Mouse (Mus musculus) thymus, postnatal 10 days (tissue): ENCODE results near the gene Gm3448.
"Not testable (repeated sequence)": the region's sequence is repeated elsewhere in the genome, so short reads cannot be mapped to it uniquely, and the experiment has no call there.

Experiments used
- DNase-seq, 2 experiments: peaks; one replicate each; pipeline ENCODE4 v3.0.0; 2021; ENCODE audit warnings: low spot score in 2 of 2

Gene Gm3448

DNA sequence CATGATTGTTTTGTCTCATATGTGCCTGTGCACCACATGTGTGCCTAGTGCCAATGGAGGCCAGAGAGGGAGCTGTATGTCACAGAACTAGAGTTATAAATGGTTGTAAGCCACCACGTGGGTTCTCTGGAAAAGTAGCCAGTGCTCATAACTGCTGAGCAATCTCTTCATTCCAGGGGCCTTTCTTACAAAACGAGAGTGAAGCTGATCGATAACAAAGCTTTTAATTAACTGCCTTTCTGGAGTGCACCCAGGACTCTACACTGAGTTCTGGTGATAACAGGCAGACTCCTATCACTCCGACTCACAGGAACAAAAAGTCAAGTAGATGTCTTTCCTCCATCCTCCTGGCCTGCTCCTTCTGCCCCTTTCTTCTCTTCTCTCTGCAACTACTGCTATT lies 9.9 kb downstream of the Gm3448 start:
- DNase-seq, result not testable (repeated sequence)

DNA sequence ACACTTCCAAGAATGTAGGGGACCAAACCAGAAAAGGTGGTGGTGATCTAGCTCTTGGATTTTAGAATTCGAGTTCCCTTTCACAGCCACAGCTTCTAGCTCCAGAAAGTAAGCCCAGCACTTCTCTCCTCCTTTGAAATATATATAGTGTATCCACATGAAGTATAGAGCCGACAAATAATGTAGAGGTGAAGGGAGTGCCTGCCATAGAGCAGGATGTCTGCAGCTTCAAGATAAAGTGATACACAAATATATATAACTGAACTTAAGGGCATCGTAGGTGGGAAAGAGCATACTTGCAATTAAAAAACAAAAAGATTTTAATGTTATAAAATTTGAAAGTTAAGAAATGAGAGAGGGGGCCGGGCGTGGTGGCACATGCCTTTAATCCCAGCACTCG lies 15.8 kb downstream of the Gm3448 start:
- not testable (repeated sequence) for DNase-seq

DNA sequence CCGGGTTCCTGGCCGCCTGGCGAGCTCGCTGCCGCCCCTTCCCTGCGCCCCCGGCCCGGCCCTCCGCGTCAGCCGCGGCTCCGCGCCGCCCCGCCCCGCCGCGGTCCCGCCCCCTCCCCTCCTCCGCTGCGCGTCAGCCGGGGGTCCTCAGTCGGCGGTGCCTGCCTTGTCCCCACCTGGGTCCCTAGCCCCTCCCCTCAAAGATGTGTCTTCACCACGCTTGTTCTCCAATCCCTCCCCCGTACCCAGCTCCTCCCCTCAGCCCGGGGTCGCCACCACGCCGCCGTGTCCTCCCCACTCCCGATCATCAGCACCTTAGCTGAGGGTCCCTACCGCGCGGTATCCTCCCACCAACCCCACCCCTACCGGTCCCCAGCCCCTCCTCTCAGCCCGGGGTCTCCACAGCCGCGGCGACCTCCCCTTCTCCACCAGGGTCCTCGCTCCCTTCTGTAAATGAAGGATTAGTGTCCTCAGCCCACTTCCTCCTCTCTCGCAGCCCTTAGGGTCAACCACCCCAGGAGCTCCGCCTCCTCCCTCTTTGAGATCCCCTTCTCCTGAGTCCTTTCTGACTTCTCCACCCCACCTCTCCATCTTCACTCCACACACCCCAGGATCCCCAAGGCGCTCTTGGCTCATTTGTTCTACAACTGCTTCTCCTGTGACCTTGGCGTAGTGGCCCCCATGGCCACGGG lies 16.7 kb downstream of the Gm3448 start:
- not testable (repeated sequence) for DNase-seq

DNA sequence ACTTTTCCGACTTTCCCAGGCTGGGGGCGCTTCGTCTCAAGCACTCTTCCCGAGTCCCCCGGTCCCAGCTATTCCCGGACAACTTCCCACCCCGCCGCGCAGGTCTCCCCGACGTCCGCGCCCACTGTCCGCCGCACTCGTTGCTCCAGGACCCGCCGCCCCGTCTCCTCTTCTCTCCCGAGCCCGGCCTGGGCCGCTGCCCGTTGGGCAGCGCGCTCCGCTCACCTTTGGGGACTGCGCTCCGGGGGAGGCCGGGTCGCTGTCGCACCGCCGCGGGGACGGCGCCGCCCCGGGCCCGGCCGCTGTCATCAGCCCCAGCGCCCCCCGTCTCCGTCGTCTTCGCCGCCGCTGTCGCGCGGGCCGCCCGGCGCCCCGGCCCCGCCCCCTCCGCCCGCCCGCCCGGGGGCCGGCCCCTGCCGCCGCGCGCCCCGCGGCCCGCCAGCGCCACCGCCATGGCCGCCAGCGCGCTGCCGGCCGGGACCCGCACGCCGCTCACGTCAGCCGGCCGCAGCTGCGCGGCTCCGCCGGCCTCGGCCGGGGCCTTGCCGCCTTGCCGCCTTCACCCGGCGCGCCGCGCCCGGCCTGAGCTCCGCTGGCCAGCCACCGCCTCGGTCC lies 17.4 kb downstream of the Gm3448 start:
- not testable (repeated sequence) for DNase-seq

DNA sequence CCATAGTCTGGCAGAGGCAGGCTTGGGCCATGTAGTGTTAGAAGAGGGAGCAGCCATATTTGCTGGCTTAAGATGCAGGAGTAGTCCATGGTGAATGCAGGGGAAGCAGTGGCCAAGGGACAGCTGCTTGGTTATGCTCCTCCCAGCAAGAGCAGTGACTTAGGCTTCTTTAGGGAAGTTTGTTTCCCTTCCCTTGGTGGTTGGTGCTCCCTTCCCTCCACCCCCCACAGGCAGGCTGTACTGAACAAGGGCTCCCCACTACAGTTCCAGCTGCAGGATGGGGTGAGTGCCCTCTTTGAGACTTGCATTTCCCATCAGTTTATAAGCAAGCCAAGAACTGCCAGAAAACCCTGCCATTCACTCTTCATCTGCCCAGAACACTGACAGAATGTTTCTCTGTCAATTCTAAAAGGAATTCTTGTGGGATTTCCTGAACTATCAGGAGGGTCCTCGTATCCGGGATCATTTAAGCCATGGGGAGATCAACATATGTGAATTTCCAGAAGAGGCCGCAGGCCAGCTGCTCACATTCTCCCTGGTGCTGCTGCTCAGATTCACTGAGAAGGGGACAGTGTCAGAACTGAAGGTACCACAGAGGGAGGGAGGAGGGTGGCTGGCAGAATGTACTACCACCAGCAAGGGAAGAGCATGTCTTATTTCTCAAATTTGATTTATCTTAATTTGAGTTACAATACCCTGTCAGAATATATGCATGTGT lies 19.7 kb downstream of the Gm3448 start:
- peak; percentile 2 for DNase-seq

DNA sequence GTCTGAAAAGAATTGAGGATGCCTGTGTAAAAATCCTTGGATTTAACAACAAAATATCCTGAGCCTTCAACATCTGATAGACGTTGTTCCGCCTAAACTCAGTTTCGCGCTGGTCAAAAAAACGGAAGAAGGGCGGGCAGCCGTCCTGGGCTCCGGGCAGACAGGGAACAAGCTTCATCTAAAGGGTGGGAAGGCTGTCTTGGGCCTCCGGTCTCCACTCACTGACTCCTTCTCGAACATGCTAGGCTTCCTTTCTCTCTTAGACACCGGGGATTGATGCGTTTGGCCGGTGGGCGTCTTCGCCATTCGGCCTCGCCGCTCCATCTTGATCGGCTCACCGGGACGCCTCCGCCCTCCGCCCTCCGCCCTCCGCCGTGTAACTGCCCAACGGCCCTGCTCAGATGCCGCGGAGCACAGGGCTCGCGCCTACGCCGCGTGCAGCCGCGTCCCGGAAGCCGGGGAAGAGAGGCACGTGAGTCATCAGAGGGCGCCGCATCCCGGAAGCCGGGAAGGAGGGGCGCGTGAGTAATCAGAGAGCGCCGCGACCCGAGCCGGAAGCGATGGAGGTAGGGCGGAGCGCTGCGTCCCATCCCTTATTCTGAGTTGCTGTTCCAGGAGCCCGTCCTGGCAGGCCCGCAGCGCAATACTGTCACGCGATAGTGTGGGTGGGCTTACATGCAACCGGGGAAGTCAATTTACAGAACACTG lies 31.5 kb downstream of the Gm3448 start, which contains the start of gene Gm3435:
TSS of gene Gm3435 (plus strand) at position 471 of the 708 bp plus-strand sequence.
- DNase-seq, result not testable (repeated sequence)

DNA sequence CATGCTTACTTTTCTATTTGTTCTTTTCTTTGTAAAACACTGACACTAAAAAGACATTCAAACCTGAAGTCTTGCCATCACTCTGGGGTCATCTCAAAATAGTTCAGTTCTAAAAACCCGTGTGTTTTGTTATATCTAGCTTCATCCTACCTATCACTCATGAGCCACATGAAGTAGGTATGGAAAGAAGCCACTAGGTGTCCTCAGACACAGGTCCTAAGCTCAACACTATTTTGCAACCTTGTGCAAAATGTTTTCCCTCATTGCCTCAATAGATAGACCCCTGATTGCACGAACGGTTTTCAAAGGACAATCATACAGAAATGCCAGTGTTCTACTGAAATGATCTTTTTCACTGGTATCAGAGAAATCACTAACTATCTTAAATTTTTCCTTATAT lies 32.2 kb downstream of the Gm3448 start:
- DNase-seq, result not testable (repeated sequence)

DNA sequence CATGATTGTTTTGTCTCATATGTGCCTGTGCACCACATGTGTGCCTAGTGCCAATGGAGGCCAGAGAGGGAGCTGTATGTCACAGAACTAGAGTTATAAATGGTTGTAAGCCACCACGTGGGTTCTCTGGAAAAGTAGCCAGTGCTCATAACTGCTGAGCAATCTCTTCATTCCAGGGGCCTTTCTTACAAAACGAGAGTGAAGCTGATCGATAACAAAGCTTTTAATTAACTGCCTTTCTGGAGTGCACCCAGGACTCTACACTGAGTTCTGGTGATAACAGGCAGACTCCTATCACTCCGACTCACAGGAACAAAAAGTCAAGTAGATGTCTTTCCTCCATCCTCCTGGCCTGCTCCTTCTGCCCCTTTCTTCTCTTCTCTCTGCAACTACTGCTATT lies 41.3 kb downstream of the Gm3448 start:
- DNase-seq, result not testable (repeated sequence)

DNA sequence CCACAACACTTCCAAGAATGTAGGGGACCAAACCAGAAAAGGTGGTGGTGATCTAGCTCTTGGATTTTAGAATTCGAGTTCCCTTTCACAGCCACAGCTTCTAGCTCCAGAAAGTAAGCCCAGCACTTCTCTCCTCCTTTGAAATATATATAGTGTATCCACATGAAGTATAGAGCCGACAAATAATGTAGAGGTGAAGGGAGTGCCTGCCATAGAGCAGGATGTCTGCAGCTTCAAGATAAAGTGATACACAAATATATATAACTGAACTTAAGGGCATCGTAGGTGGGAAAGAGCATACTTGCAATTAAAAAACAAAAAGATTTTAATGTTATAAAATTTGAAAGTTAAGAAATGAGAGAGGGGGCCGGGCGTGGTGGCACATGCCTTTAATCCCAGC lies 47.2 kb downstream of the Gm3448 start:
- not testable (repeated sequence) for DNase-seq

DNA sequence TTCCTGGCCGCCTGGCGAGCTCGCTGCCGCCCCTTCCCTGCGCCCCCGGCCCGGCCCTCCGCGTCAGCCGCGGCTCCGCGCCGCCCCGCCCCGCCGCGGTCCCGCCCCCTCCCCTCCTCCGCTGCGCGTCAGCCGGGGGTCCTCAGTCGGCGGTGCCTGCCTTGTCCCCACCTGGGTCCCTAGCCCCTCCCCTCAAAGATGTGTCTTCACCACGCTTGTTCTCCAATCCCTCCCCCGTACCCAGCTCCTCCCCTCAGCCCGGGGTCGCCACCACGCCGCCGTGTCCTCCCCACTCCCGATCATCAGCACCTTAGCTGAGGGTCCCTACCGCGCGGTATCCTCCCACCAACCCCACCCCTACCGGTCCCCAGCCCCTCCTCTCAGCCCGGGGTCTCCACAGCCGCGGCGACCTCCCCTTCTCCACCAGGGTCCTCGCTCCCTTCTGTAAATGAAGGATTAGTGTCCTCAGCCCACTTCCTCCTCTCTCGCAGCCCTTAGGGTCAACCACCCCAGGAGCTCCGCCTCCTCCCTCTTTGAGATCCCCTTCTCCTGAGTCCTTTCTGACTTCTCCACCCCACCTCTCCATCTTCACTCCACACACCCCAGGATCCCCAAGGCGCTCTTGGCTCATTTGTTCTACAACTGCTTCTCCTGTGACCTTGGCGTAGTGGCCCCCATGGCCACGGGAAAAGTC lies 48.1 kb downstream of the Gm3448 start:
- not testable (repeated sequence) for DNase-seq

DNA sequence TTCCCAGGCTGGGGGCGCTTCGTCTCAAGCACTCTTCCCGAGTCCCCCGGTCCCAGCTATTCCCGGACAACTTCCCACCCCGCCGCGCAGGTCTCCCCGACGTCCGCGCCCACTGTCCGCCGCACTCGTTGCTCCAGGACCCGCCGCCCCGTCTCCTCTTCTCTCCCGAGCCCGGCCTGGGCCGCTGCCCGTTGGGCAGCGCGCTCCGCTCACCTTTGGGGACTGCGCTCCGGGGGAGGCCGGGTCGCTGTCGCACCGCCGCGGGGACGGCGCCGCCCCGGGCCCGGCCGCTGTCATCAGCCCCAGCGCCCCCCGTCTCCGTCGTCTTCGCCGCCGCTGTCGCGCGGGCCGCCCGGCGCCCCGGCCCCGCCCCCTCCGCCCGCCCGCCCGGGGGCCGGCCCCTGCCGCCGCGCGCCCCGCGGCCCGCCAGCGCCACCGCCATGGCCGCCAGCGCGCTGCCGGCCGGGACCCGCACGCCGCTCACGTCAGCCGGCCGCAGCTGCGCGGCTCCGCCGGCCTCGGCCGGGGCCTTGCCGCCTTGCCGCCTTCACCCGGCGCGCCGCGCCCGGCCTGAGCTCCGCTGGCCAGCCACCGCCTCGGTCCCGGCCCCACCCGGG lies 48.7 kb downstream of the Gm3448 start:
- DNase-seq, result not testable (repeated sequence)

DNA sequence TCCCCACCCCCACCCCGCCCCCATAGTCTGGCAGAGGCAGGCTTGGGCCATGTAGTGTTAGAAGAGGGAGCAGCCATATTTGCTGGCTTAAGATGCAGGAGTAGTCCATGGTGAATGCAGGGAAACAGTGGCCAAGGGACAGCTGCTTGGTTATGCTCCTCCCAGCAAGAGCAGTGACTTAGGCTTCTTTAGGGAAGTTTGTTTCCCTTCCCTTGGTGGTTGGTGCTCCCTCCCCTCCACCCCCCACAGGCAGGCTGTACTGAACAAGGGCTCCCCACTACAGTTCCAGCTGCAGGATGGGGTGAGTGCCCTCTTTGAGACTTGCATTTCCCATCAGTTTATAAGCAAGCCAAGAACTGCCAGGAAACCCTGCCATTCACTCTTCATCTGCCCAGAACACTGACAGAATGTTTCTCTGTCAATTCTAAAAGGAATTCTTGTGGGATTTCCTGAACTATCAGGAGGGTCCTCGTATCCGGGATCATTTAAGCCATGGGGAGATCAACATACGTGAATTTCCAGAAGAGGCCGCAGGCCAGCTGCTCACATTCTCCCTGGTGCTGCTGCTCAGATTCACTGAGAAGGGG lies 51.1 kb downstream of the Gm3448 start:
- DNase-seq, result not testable (repeated sequence)

DNA sequence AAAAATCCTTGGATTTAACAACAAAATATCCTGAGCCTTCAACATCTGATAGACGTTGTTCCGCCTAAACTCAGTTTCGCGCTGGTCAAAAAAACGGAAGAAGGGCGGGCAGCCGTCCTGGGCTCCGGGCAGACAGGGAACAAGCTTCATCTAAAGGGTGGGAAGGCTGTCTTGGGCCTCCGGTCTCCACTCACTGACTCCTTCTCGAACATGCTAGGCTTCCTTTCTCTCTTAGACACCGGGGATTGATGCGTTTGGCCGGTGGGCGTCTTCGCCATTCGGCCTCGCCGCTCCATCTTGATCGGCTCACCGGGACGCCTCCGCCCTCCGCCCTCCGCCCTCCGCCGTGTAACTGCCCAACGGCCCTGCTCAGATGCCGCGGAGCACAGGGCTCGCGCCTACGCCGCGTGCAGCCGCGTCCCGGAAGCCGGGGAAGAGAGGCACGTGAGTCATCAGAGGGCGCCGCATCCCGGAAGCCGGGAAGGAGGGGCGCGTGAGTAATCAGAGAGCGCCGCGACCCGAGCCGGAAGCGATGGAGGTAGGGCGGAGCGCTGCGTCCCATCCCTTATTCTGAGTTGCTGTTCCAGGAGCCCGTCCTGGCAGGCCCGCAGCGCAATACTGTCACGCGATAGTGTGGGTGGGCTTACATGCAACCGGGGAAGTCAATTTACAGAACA lies 62.8 kb downstream of the Gm3448 start, which contains the start of the genes 9030025P20Rik and Gm3417:
TSS of gene 9030025P20Rik (plus strand) at position 107 of the 677 bp plus-strand sequence.
TSS of gene Gm3417 (minus strand) at position 429 of the 677 bp plus-strand sequence.
- not testable (repeated sequence) for DNase-seq

DNA sequence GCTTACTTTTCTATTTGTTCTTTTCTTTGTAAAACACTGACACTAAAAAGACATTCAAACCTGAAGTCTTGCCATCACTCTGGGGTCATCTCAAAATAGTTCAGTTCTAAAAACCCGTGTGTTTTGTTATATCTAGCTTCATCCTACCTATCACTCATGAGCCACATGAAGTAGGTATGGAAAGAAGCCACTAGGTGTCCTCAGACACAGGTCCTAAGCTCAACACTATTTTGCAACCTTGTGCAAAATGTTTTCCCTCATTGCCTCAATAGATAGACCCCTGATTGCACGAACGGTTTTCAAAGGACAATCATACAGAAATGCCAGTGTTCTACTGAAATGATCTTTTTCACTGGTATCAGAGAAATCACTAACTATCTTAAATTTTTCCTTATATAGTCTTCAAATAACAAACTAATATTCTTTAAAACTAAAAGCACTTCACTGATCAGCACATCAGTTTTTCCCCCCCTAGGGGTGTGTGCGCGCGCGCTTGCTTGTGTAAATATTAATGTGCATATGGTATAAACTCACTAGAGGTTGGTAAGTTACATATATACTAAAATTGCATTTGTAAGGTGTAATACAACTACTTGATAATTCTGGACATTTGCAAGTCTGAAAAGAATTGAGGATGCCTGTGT lies 63.5 kb downstream of the Gm3448 start:
- not testable (repeated sequence) for DNase-seq

DNA sequence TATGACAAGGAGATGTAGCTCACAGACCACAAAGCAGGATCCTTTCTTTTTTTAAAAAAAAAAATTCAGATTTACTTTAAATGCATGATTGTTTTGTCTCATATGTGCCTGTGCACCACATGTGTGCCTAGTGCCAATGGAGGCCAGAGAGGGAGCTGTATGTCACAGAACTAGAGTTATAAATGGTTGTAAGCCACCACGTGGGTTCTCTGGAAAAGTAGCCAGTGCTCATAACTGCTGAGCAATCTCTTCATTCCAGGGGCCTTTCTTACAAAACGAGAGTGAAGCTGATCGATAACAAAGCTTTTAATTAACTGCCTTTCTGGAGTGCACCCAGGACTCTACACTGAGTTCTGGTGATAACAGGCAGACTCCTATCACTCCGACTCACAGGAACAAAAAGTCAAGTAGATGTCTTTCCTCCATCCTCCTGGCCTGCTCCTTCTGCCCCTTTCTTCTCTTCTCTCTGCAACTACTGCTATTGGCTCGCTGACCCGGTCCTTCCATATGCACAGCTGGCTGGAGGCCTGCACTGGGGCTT lies 72.9 kb downstream of the Gm3448 start:
- DNase-seq, result not testable (repeated sequence)

DNA sequence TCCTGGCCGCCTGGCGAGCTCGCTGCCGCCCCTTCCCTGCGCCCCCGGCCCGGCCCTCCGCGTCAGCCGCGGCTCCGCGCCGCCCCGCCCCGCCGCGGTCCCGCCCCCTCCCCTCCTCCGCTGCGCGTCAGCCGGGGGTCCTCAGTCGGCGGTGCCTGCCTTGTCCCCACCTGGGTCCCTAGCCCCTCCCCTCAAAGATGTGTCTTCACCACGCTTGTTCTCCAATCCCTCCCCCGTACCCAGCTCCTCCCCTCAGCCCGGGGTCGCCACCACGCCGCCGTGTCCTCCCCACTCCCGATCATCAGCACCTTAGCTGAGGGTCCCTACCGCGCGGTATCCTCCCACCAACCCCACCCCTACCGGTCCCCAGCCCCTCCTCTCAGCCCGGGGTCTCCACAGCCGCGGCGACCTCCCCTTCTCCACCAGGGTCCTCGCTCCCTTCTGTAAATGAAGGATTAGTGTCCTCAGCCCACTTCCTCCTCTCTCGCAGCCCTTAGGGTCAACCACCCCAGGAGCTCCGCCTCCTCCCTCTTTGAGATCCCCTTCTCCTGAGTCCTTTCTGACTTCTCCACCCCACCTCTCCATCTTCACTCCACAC lies 79.7 kb downstream of the Gm3448 start:
- not testable (repeated sequence) for DNase-seq

DNA sequence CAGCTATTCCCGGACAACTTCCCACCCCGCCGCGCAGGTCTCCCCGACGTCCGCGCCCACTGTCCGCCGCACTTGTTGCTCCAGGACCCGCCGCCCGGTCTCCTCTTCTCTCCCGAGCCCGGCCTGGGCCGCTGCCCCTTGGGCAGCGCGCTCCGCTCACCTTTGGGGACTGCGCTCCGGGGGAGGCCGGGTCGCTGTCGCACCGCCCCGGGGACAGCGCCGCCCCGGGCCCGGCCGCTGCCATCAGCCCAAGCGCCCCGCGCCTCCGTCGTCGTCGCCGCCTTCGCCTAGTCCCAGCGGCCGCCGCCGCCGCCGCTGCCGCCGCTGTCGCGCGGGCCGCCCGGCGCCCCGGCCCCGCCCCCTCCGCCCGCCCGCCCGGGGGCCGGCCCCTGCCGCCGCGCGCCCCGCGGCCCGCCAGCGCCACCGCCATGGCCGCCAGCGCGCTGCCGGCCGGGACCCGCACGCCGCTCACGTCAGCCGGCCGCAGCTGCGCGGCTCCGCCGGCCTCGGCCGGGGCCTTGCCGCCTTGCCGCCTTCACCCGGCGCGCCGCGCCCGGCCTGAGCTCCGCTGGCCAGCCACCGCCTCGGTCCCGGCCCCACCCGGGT lies 80.3 kb downstream of the Gm3448 start, which contains the start of gene Phf10:
TSS of gene Phf10 (minus strand) at position 323 of the 606 bp plus-strand sequence.
- peak; percentile 21 to 32 for DNase-seq

DNA sequence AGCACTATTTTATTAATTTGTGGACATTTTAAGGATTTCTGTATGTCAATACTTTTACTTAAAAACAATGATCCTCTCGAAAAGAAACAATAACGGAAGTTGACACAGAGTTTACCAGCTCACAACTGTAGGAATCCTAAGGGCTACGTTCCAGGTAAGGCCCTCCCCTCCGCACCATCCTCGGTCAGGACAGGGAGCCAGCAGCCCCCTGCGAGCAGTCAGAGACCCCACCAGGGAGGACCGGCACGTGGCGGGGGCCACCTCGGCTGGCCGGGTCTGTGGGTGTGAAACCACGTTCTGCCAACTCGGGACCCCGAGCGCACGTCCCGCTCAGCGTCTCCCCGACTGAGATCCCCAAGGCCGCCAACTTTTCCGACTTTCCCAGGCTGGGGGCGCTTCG lies 80.8 kb downstream of the Gm3448 start:
- peak; percentile 26 to 45 for DNase-seq
